In the genomic region with DNA sequence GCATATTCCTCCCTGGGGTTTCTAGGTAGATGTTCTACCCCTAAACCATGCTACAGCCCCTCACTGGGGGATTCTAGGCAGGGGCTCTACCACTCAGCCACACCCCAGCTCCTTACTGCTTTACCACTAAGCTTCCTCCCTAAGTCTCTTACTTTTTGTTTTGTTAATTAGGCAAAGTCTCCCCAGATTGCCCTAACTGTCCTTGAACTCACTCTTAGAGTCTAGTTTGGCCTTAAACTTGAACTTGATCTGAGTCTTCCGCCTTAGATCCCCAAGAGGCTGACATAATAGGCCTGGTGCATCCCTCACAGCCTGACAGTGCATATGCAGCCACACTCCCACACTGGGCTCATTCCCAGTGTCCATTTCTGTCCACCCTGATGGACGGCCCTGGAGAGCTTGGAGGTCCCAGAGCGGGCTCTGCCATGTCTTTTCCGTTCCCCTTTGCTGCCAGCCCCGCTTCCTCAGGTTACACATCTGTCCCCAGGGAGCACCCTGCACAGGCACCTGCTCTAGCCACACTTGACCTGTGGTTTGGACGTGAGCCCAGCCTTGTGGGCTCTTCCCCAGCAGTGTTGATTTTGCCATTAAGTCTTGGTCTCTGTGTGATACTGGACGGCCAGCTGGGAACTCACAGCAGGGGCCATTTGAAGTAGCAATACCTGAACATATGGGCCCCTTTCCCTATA, we compare ENCODE assay signal across 1 mouse cellular context.
TF ChIP-seq lines count a peak whose summit lies in the region.

No protein-coding gene starts in this region.

TF ChIP-seq in CH12.LX, 34 proteins besides CTCF, POLR2A, EP300 and RAD21 (continued from another document):
- TF ChIP-seq JUND (conservative IDR thresholded peaks at IDR 0.05; ENCODE audit: low read depth, low read length) (no peak), RCOR1 (conservative IDR thresholded peaks at IDR 0.05; ENCODE audit: low read depth, low read length) (peak; percentile 97), SMC3 (IDR thresholded peaks at IDR 0.05; ENCODE audit: low read depth, low read length) (no peak), E2F4 (IDR thresholded peaks at IDR 0.05; ENCODE audit: insufficient replicate concordance, low read depth, low read length) (0 out of 2 replicates have a peak, but pooled peaks have one; percentile 20), MYC (IDR thresholded peaks at IDR 0.05; ENCODE audit: low read depth, low read length) (peak; percentile 57; the same call in 1 of the 2 replicates), HCFC1 (IDR thresholded peaks at IDR 0.05; ENCODE audit: low read depth, low read length) (peak; percentile 30; the same call in 1 of the 2 replicates), GABPA (IDR thresholded peaks at IDR 0.05; ENCODE audit: insufficient replicate concordance, low read depth, low read length) (no peak), ZNF384 (IDR thresholded peaks at IDR 0.05; ENCODE audit: low read depth, low read length) (no peak), NELFE (IDR thresholded peaks at IDR 0.05; ENCODE audit: low read depth, low read length) (no peak), MAZ (IDR thresholded peaks at IDR 0.05; ENCODE audit: low read depth, low read length) (peak; percentile 73; the same call in 1 of the 2 replicates)
